Mouse (Mus musculus): ENCODE results near the gene Fbxw4. TPM values are rescaled to one million over a fixed set of nuclear protein-coding genes. Genes with fewer than 3 reads are reported as not detected.
"Not testable (repeated sequence)": the region's sequence is repeated elsewhere in the genome, so short reads cannot be mapped to it uniquely, and the experiment has no call there.

The Fbxw4 gene
- total RNA-seq, 2 experiments from 2014 or later, result 29.7 to 30.4 TPM

DNA sequence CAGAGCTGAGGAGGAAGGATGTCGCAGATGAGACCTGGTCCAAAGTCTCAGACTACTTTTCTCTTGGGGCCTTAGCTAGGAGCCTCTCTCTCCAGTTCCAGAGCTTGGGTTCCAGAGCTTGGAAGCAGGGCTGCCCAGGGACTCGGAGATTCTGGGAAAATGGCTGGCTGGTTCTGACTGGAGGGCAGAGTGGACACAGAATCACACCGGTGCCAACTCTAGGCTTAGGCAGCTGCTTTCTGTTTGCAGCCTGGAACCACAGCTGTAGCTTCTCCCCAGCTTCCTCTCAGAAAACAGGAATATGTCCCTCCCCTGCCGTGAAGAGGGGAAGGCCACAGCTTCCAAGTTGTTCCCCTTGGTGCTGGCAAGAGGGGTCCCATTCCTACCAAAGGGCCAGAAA is 110.2 kb downstream of the Fbxw4 start:
- no peak for DNase-seq (ENCODE audit: low spot score)
- intact Hi-C loops (cut with DNase I), result loop anchor here (5.0 kb wide), 2 partner anchors 268 to 373 kb away; no protein-coding TSS in a partner anchor

DNA sequence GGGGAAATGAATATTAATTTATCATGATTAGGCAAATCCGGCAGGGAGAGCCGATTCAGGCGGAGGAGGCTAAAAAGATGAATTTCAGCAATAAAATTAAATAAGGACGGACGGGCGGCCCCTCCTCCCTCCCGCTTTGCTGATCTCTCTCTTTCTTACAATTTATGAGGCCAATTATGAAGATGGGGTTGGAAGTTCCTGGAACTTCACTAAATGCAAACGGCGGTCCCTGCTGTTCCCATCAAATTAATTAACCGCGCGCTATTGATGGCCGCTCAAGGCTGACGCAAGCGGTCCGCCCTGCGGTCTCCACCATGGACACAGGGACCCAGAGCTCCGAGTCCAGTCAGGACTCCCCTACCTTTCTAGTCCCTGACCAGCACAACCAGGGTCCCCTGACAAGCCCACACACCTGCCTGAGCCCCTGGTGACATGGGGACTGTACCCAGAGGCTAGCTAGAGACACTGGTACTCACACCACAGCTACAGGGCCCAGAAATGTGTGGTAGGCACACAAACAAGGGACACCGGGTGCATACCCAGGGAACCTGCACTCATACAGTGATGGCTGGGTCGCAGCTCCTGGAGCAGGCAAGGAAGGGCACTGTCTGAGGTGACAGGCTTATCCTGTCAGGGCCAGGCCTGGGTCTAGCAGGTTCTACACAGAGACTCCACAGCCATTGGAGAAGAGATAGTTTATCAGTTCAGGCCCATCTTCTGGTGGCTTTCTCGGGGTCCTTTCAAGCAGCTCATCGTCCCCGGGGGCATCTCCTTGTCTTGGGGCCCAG is 110.8 kb downstream of the Fbxw4 start:
- no peak for DNase-seq (ENCODE audit: low spot score)
- intact Hi-C loops (cut with DNase I), result loop anchor here (5.0 kb wide), 2 partner anchors 267 to 372 kb away; no protein-coding TSS in a partner anchor

DNA sequence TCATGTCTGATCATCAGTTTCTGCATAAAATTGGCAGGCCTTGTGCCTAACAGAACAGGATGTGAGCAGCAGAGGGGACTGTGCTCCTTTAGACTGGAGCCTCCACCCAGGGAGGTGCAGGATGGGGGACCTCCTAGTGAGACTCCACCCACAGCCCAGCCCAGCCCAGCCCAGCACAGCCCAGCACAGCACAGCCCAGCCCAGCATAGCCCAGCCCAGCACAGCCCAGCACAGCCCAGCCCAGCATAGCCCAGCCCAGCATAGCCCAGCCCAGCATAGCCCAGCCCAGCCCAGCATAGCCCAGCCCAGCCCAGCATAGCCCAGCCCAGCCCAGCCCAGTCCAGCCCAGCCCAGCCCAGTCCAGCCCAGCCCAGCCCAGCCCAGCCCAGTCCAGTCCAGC is 111.9 kb downstream of the Fbxw4 start:
- not testable (repeated sequence) for DNase-seq (ENCODE audit: low spot score)
- intact Hi-C loops (cut with DNase I), result loop anchor here (5.0 kb wide), 2 partner anchors 266 to 371 kb away; no protein-coding TSS in a partner anchor

DNA sequence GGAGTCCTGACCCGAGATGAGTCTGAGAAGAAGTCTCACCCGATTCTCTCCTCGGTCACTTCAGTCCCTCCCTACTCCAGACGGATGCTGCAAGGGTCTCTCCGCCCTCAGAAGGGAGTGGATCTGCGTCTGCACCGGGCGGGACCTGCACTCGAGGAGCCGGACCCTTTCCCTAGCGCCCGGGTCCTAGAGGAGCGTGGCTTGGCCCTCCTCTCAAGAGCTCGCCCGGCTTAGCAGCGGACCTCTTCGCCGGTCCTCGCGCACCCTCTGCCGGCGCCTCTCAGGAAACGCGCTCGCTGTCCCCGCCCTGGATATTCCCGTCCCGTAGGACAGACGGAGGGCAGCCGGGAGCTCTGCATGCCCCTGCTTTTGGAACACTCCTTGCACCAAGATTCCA is 115.2 kb downstream of the Fbxw4 start:
- intact Hi-C loops (cut with DNase I), result loop anchor here (1.0 to 5.0 kb wide), 6 partner anchors 58 to 368 kb away; no protein-coding TSS in a partner anchor
- peak; percentile 66 for DNase-seq (ENCODE audit: low spot score)

DNA sequence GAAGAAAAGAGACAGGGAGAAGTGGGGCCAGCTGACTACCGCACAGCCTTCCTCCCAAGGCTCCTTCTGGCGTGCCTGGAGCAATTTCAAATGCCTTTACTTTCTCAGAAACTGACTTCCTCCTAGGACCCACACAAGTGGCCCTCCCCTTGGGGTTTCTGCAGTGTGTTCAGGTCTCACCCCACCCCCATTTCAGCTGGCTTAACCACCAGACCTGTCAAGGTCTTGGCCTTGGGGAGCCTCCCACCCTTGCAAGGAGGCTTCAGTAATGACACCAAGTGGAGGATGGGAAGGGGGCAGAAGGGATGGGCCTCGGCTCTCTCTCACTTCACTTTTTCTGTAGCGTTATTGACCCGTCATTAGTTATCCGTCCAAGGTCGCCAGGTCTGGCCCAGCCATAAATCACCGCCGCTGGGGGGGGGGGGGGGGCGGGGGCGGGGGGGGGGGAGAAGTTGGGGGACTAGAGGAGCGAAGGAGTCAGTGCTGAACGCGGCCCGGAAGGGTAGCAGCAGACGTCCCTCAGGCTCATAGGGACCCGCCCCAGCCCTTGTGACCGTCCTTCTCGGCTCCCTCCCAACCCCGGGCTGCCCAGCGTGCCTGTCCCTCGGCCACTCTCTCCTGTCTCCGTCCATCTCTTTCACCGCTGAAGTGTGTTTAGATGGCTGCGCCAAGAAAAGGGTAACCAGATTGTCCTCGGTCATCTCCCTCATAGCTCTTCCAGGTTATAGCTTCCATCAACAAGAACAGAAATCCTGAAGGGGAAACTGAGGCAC is 115.8 kb downstream of the Fbxw4 start:
- intact Hi-C loops (cut with DNase I), result loop anchor here (2.0 to 5.0 kb wide), 3 partner anchors 58 to 242 kb away; no protein-coding TSS in a partner anchor
- DNase-seq (ENCODE audit: low spot score), result no peak

DNA sequence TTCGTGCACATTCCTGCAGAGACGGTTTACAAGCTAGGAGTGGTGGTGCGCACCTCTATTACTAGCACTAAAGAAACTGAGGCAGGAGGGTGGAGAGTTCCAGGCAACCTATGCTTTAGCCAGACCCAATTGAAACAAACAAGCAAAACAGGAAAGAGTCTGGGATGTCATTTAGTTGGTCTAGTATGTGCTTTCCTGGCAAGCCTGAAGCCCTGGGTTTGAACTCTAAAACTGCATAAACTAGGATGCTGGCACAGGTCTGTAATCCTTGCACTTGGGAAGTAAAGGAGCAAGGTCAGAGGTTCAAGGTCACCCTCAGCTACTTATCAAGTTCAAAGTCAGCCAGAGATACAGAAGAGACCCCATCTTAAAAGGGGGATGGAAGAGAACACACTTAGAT is 118.1 kb downstream of the Fbxw4 start:
- intact Hi-C loops (cut with DNase I), result loop anchor here (5.0 kb wide), 1 partner anchor 240 kb away; no protein-coding TSS in a partner anchor
- DNase-seq (ENCODE audit: low spot score), result no peak

DNA sequence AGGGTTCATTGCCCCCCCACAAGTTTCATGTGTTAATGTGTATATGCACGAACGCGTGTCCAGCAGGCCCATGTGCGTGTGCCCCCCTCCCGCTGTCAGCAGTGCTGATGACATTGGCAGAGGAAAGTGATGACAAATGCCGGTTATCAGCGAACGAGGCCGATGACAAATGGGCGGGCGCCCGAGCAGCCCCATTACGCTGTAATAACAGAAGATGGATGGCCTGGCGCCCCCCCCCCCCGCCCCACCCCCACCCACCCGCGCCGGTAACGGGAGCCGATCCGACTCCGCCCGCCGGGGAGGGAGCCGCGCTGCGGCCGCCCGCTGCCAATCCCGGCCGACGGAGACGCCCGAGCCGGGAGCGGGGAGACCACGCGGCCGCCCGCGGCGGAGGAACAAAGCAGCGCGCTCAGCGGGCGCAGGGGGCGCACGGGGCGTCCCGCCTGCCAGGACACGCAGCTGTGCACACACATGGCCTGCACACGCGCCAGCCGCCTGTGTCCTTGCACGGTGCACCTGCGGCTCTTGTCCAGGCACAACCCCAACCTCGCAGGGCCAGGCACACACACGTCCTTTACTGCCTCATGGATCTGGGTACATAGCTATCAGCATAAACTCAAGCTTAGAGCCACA is 118.6 kb downstream of the Fbxw4 start:
- DNase-seq (ENCODE audit: low spot score), result no peak
- intact Hi-C loops (cut with DNase I), result loop anchor here (5.0 kb wide), 1 partner anchor 239 kb away; no protein-coding TSS in a partner anchor

DNA sequence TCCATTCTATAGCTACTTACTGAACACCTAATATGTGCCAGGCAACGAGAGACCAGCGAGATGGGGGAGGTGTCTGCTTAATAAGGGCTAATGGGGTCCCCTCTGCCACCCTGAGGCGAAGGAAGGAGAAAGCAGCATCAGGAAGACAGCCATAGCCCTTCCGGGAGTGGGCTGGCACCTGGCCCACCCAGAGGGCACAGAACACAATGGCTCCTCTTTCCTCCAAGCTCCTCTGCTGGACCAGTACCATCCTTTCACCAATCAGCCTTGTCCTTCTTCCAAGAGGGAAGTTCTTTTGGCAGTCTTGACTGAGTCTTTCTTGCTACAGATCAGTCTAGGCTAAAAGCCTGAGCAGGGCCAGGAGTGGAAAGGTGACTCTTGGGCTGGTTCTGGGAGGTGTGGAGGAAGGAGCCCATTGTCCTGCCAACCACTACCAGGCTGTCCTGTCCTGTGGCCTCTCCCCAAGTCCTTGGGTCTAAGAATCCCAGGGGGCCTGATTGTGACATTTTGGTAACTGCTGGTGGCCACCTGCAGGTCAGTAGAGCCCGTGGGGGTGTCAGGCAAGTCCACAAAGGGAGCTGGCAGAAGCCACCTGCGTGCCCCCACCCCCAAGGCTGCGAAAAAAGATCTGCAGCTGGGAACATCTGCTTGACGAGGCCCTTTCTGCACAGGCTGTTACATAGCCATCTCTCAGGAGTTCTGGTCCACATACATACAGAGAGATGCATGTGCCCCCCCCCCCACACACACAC is 119.3 kb downstream of the Fbxw4 start:
- intact Hi-C loops (cut with DNase I), result loop anchor here (5.0 kb wide), 1 partner anchor 239 kb away; no protein-coding TSS in a partner anchor
- no peak for DNase-seq (ENCODE audit: low spot score)

DNA sequence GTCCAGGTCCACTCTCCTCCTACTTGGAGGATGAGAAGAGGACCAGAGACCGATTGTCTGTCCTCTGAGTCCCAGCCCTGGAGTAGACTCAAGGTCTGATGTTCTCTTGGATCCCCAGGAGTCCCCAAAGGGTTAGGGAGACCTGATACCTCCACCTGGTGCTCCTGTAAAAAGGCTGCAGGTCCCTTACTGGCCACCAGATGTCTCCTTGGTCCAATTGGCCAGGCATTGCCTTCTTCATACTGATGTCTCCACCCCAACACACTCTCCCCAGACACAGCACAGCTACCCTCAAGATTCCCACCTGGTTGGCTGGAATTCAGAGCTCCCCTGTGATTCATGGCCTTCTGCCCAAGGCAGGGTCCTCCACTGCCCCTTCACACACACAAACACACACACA is 122.6 kb downstream of the Fbxw4 start:
- no peak for DNase-seq (ENCODE audit: low spot score)
- intact Hi-C loops (cut with DNase I), result no loop called here

DNA sequence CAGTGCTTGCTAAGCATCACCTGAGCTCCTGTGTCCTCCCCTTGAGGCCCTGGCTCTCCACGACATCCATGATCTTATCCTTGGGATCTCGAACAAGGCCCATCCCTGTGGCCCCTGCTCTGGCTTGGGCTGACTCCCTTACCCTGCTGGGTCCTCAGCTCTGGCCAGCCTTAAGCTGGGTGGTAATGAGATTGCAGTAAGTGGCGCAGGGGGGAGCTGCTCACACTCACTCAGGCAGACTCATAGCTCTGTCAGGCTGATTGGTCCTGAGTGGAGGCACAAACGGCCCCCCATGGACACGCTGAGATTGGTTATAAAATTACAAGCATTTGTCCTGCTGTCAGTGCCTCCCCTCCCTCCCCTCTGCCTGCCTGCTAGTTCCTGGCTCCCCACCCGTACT is 124.2 kb downstream of the Fbxw4 start:
- no peak for DNase-seq (ENCODE audit: low spot score)
- intact Hi-C loops (cut with DNase I), result no loop called here

DNA sequence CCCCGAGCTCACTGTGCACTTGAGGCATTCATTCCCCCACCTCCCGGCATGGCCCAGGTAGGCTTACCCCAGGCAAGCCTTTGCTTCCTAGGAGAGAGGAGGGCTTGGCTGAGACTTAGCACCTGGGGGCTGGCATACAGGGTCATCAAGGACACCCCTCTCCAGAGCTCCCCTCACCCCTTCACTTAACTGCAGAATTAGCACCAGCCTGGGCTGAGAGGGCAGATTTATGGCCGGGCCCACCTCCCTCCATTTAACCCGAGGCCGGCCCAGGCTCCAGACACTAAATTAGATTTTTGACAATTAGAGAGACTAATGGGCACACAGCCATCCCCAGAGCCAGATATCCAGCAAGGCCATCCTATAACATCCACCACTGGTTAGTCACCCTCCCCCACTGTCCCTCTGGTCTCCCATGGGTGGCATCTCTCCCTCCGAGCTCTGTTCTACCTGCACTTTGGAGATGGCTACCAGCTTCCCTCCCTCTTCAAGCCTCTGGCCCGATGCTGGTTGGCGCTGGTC is 124.8 kb downstream of the Fbxw4 start:
- intact Hi-C loops (cut with DNase I), result no loop called here
- DNase-seq (ENCODE audit: low spot score), result no peak

DNA sequence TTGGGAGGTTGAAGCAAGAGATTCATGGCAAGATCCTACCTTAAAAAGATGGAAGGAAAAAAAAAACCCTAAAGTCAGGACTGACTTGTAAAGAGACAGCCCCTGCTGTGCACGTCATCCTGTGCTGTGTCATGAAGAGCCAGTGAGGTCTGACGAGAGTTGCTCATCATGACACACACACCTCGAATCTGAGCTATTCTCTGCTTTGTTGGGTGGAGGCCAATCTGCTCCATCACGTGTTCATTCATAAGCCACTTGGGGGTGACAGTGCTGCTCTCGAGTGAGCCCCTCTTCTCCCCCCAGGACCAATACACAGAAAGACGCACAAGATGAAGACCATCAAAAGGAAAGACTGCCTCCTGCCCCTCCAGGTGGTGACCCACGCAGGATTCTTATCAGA is 126.5 kb downstream of the Fbxw4 start:
- DNase-seq (ENCODE audit: low spot score), result no peak
- intact Hi-C loops (cut with DNase I), result no loop called here

DNA sequence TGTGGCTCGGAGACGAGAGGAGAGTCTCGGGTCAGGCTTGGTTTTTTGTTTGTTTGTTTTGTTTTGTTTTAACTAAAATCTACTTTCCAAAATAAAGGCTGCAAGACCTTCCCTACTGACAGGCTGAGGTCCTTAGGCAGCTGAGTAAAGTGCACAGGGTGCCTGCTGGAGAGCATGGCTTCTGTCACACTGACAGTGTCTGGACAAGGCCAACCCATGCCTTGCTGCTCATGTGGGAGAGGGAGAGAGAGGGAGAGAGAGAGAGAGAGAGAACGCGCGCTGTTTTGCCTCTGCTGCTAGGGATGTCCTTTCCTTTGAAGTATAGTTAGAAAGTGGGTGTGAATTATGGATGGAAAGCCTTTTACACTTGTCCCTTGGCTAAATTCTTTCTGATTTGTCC is 128.6 kb downstream of the Fbxw4 start:
- intact Hi-C loops (cut with DNase I), result no loop called here

DNA sequence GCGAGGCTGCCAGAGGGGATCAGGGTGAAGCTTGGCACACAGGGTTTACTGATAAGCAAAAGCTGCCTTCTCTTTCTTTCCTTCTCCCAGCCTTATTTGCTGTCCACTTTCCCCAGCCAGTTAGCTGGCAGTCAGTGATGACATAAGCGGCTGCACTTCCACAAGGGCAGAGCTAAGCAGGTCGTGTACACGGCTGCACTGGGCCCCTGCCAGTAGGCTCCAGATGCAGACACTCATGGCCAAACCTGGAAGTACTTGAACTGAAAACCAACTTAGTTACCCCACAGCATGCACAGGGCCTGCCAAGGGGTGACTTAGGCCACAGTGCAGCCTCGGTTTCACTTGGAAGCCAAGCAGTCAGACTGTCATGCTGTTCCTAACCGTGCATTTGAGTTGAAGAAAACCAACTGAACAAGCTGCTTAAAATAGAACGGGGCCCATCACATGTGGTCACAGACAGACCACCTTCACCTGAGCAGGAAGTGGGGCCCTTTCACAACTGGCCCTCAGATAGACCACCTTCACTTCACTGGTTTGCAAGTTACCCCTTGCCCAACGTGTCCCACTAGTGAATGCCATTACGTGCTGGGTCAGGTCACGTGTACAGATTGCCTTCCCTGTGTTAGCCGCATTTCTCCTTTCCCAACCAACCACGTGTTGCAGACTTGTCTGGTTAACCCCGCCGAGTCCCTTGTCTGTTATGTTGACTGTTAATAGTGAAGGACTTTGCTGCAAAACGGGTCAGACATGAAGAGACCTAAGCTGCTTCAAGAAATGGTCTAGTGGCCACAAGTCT is 129.7 kb downstream of the Fbxw4 start:
- intact Hi-C loops (cut with DNase I), result no loop called here
- DNase-seq (ENCODE audit: low spot score), result no peak

More for the DNA sequence above, 128.6 kb downstream of the Fbxw4 start:
- no peak for DNase-seq (ENCODE audit: low spot score)

DNA sequence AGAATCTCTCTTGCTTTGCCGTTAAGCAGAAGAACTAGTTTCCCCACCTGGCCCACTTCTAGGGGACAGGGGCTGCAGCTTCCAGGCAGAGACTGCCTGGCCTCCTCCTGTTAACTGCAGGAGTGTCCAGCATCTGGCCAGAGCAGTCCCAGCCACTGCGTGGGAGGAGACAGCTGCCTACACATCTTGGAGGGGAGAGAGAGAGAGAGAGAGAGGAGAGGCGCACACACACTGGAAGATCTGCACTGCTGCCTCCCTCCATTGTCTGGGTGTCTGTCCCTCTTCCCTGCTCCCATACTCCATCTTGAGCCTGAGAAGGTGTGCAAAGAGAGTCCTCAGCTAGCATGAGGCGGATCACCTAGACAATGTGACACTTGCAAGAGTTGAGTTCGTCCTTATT is 130.8 kb downstream of the Fbxw4 start:
- intact Hi-C loops (cut with DNase I), result no loop called here
- DNase-seq (ENCODE audit: low spot score), result no peak
